Mouse (Mus musculus) CH12.LX (cell line): Measurements from ENCODE around the gene Jph2. TPM values are rescaled to one million over a fixed set of nuclear protein-coding genes. Genes with fewer than 3 reads are reported as not detected.
A peak's percentile ranks its signal among the peaks of the same experiment; 100 is the strongest.

Source experiments
- DNase-seq: peaks from one replicate; pipeline ENCODE4 v3.0.0-alpha.2; 2013; ENCODE audit errors: extremely low read depth
- H3K27ac ChIP-seq: 2 replicates; pipeline ENCODE4 v1.5.1; 2012; ENCODE audit warnings: low read depth, mild to moderate bottlenecking, control low read depth, moderate library complexity; ENCODE audit not compliant: insufficient read depth
- H3K27me3 ChIP-seq: replicated peaks from 2 replicates; pipeline ENCODE3; 2012; ENCODE audit warnings: inconsistent platforms
- H3K36me3 ChIP-seq, 2 experiments: replicated peaks in 1 of 2; 2 replicates each; pipeline versions ENCODE3 to v1.6.1; 2012; ENCODE audit warnings: inconsistent platforms in 1 of 2, low read length in 1 of 2, mild to moderate bottlenecking in 1 of 2, mixed read lengths in 1 of 2, moderate library complexity in 1 of 2; ENCODE audit not compliant: control insufficient read depth in 1 of 2, insufficient read depth in 1 of 2
- H3K4me1 ChIP-seq, 2 experiments: 2 replicates each; pipeline ENCODE4 v1.6.1; 2012; ENCODE audit warnings: inconsistent platforms in 1 of 2, moderate library complexity in 1 of 2; ENCODE audit not compliant: insufficient read depth in 2 of 2, control insufficient read depth in 1 of 2
- H3K4me2 ChIP-seq: 2 replicates; pipeline ENCODE4 v1.6.1; 2012; ENCODE audit warnings: low read depth, mild to moderate bottlenecking, control low read depth; ENCODE audit not compliant: poor library complexity, insufficient read depth, severe bottlenecking
- H3K4me3 ChIP-seq, 3 experiments: fragments of 150-350 bp in 1 of 3; sonication (generic) in 1 of 3; replicated peaks in 1 of 3; 2 replicates each; pipeline versions ENCODE3 to v1.5.1; 2011 to 2012; ENCODE audit warnings: low read depth in 2 of 3, low read length in 2 of 3, mild to moderate bottlenecking in 2 of 3, moderate library complexity in 2 of 3, control low read depth in 1 of 3, improper control_type of control experiment in 1 of 3, inconsistent platforms in 1 of 3, mixed read lengths in 1 of 3; ENCODE audit not compliant: poor library complexity in 1 of 3
- H3K79me2 ChIP-seq: replicated peaks from 2 replicates; pipeline ENCODE4 v1.6.1; 2012; ENCODE audit warnings: mild to moderate bottlenecking, moderate library complexity; ENCODE audit not compliant: control insufficient read depth, poor library complexity, insufficient read depth, severe bottlenecking; ENCODE audit errors: extremely low read depth
- H3K9ac ChIP-seq: 2 replicates; pipeline ENCODE4 v1.6.1; 2012; ENCODE audit warnings: low read depth, mild to moderate bottlenecking, control low read depth, moderate library complexity; ENCODE audit not compliant: insufficient read depth
- H3K9me3 ChIP-seq: replicated peaks from 2 replicates; pipeline ENCODE3; 2012; ENCODE audit warnings: low read length, inconsistent platforms, mixed read lengths
- BHLHE40 ChIP-seq: IDR thresholded peaks from 2 replicates; pipeline ENCODE4 v1.6.1; 2011; ENCODE audit warnings: mild to moderate bottlenecking, low read depth, low read length, improper control_type of control experiment
- CHD2 ChIP-seq: IDR thresholded peaks from 2 replicates; pipeline ENCODE4 v1.6.1; 2011; ENCODE audit warnings: low read length, improper control_type of control experiment
- CTCF ChIP-seq, 2 experiments: IDR thresholded peaks in 1 of 2; conservative IDR thresholded peaks in 1 of 2; 2 replicates each; pipeline ENCODE4 v1.5.1; 2011 to 2012; ENCODE audit warnings: low read depth in 2 of 2, low read length in 2 of 2, improper control_type of control experiment in 1 of 2, inconsistent platforms in 1 of 2, mild to moderate bottlenecking in 1 of 2, moderate library complexity in 1 of 2
- E2F4 ChIP-seq: IDR thresholded peaks from 2 replicates; pipeline ENCODE4 v1.6.1; 2011; ENCODE audit warnings: low read depth, low read length, improper control_type of control experiment; ENCODE audit not compliant: insufficient replicate concordance
- ELF1 ChIP-seq: IDR thresholded peaks from 2 replicates; pipeline ENCODE4 v1.6.1; 2014; ENCODE audit warnings: low read depth, mild to moderate bottlenecking, inconsistent platforms, low read length, improper control_type of control experiment
- EP300 ChIP-seq: IDR thresholded peaks from 2 replicates; pipeline ENCODE4 v1.6.1; 2011; ENCODE audit warnings: low read length, improper control_type of control experiment
- GABPA ChIP-seq: IDR thresholded peaks from 2 replicates; pipeline ENCODE4 v1.6.1; 2012; ENCODE audit warnings: low read depth, low read length, improper control_type of control experiment, inconsistent platforms; ENCODE audit not compliant: insufficient replicate concordance
- HCFC1 ChIP-seq: IDR thresholded peaks from 2 replicates; pipeline ENCODE4 v1.6.1; 2012; ENCODE audit warnings: low read depth, mild to moderate bottlenecking, inconsistent platforms, low read length, improper control_type of control experiment
- KAT2A ChIP-seq: IDR thresholded peaks from 2 replicates; pipeline ENCODE4 v1.6.1; 2012; ENCODE audit warnings: low read length, improper control_type of control experiment, inconsistent platforms; ENCODE audit not compliant: insufficient replicate concordance
- MAFK ChIP-seq: IDR thresholded peaks from 2 replicates; pipeline ENCODE4 v1.6.1; 2011; ENCODE audit warnings: low read length, improper control_type of control experiment; ENCODE audit not compliant: insufficient replicate concordance
- MAX ChIP-seq: IDR thresholded peaks from 2 replicates; pipeline ENCODE4 v1.6.1; 2011; ENCODE audit warnings: low read length, improper control_type of control experiment
- MAZ ChIP-seq: IDR thresholded peaks from 2 replicates; pipeline ENCODE4 v1.6.1; 2012; ENCODE audit warnings: low read depth, mild to moderate bottlenecking, inconsistent platforms, low read length, improper control_type of control experiment, moderate library complexity
- MYC ChIP-seq: IDR thresholded peaks from 2 replicates; pipeline ENCODE4 v1.6.1; 2011; ENCODE audit warnings: low read depth, mild to moderate bottlenecking, improper control_type of control experiment, low read length
- NELFE ChIP-seq: IDR thresholded peaks from 2 replicates; pipeline ENCODE4 v1.6.1; 2011; ENCODE audit warnings: low read depth, low read length, improper control_type of control experiment
- NRF1 ChIP-seq: IDR thresholded peaks from 2 replicates; pipeline ENCODE4 v1.6.1; 2014; ENCODE audit warnings: low read depth, mild to moderate bottlenecking, inconsistent platforms, low read length, improper control_type of control experiment, moderate library complexity
- PAX5 ChIP-seq: IDR thresholded peaks from 2 replicates; pipeline ENCODE4 v1.6.1; 2012; ENCODE audit warnings: low read length, inconsistent platforms, mixed read lengths
- POLR2AphosphoS2 ChIP-seq: IDR thresholded peaks from 2 replicates; pipeline ENCODE4 v1.6.1; 2011; ENCODE audit warnings: low read depth, low read length, improper control_type of control experiment
- RAD21 ChIP-seq: IDR thresholded peaks from 2 replicates; pipeline ENCODE4 v1.6.1; 2011; ENCODE audit warnings: low read depth, mild to moderate bottlenecking, low read length, improper control_type of control experiment, moderate library complexity
- RCOR1 ChIP-seq: conservative IDR thresholded peaks from 2 replicates; pipeline ENCODE4 v1.6.1; 2012; ENCODE audit warnings: low read depth, mild to moderate bottlenecking, inconsistent platforms, low read length, improper control_type of control experiment
- SMC3 ChIP-seq: IDR thresholded peaks from 2 replicates; pipeline ENCODE4 v1.6.1; 2011; ENCODE audit warnings: low read depth, low read length, improper control_type of control experiment
- TBP ChIP-seq: conservative IDR thresholded peaks from 2 replicates; pipeline ENCODE4 v1.6.1; 2011; ENCODE audit warnings: low read depth, low read length, improper control_type of control experiment
- UBTF ChIP-seq: IDR thresholded peaks from 2 replicates; pipeline ENCODE4 v1.6.1; 2012; ENCODE audit warnings: low read depth, mild to moderate bottlenecking, inconsistent platforms, low read length, improper control_type of control experiment, moderate library complexity
- ZC3H11A ChIP-seq: IDR thresholded peaks from 2 replicates; pipeline ENCODE4 v1.6.1; 2012; ENCODE audit warnings: low read depth, mild to moderate bottlenecking, inconsistent platforms, low read length, improper control_type of control experiment
- ZKSCAN1 ChIP-seq: IDR thresholded peaks from 2 replicates; pipeline ENCODE4 v1.6.1; 2012; ENCODE audit warnings: low read depth, inconsistent platforms, low read length, improper control_type of control experiment, borderline replicate concordance
- ZMIZ1 ChIP-seq: IDR thresholded peaks from 2 replicates; pipeline ENCODE4 v1.6.1; 2012; ENCODE audit warnings: low read depth, mild to moderate bottlenecking, inconsistent platforms, low read length, improper control_type of control experiment
- ZNF384 ChIP-seq: IDR thresholded peaks from 2 replicates; pipeline ENCODE4 v1.6.1; 2012; ENCODE audit warnings: low read depth, low read length, improper control_type of control experiment, inconsistent platforms
- dilution Hi-C: fragments of 300-500 bp; cut with MboI; formaldehyde crosslinking; loops from 2 replicates; pipeline ENCODE4 v1.14.3; 2020; ENCODE audit warnings: low sequenced_read_pairs; ENCODE audit not compliant: extremely low pct_unique_long_range_greater_than_20kb, extremely low pct_ligation_motif_present
- in situ Hi-C: fragments of 300-500 bp; cut with MboI; formaldehyde crosslinking; loops from 3 replicates; pipeline ENCODE4 v1.14.3; 2019; ENCODE audit warnings: low sequenced_read_pairs, low pct_ligation_motif_present, low pct_unique_long_range_greater_than_20kb, mixed read lengths
- polyA plus RNA-seq: library from polyadenylated mRNA; unstranded; fragments of >175 nt; gene quantifications from 2 replicates; pipeline ENCODE4 v1.2.1, GENCODE M21; 2012; ENCODE audit warnings: low read depth; ENCODE audit not compliant: insufficient read length
- total RNA-seq, 2 experiments: library from RNA; depleted of rRNA; stranded (reverse); fragments of 300-350 nt in 1 of 2; fragments of >200 nt in 1 of 2; gene quantifications; 2 replicates each; pipeline ENCODE4 v1.2.3; 2012 to 2014

Gene Jph2
- total and polyA plus RNA-seq, 3 experiments: not detected

DNA sequence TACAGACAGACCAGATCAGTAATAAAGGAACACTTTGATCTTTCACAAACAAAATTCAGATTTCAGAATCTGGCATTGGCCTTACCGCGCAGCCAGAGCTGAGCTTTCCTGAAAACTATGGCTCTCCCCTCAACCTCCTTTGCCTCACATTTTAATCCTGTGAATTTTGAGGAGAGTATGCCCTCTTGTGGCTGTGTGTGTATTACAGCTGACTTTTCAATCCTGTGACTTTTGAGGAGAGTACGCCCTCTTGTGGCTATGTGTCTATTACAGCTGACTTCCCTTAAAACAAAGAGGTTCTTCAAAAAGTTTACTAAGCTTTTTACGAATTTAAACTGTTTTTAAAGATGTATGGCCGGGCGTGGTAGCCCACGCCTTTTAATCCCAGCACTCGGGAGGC is 3.4 kb upstream of the Jph2 start (continued):
- TF ChIP-seq E2F4 (no peak), RAD21 (peak; percentile 95), HCFC1 (no peak), ZKSCAN1 (no peak), UBTF (no peak), ZNF384 (peak; percentile 66), MAZ (no peak), CHD2 (no peak), MAFK (peak; percentile 45; the same call in 1 of the 2 replicates)

DNA sequence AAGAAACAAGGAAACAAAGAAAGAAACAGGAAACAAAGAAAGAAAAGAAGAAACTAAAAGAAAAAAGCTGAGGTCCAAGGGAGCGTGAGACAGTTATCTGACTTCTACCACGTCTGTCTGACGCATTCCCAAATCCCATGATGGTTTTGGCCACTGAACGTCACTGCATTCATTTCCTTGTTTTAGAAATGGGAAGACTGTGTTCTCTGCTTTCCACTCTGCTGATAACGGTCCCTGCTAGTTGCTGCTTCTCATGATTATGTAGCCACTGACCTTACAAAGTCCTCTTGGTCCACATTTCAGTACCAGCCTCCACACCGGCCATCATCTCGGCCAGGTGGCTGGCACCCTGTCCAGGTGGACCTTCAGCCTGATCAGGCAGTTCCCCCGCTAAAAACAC is 1.4 kb upstream of the Jph2 start:
- Histone ChIP-seq H3K9me3 (no peaks in the 10 kb centered on the region), H3K9ac (no peak overlapping the region), H3K27me3 (peaks cover 42% of the 10 kb centered on the region), H3K4me3 (no peak overlapping the region), H3K36me3 (no peaks in the 10 kb centered on the region), H3K4me2 (no peak overlapping the region), H3K4me1 (no peaks in the 10 kb centered on the region), H3K79me2 (no peaks in the 10 kb centered on the region), H3K27ac (no peak overlapping the region)
- dilution Hi-C loops (no loop called here), in situ Hi-C loops (no loop called here)
- TF ChIP-seq MAFK: no peak
- no peak for TF ChIP-seq TBP
- no peak for TF ChIP-seq PAX5
- TF ChIP-seq E2F4: no peak
- TF ChIP-seq MYC: no peak
- TF ChIP-seq EP300: no peak
- no peak for DNase-seq

DNA sequence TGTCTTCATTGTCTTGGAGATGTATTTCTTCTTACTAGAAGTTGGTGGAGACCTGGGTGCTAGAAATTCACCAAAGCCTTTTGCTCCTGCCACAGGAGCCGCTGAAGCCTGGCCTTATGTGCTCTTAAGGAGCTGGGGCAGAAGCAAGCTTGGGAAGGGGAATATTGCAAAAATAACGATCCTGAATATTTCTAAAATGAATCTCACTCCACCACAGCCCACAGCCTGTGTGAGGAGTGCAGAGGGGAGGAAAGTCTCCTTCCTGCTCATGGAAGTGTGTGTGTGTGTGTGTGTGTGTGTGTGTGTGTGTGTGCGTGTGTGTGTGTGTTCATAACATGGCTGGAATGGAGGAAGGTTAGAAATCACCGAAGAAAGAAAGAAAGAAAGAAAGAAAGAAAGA is 977 bp upstream of the Jph2 start:
- TF ChIP-seq ZMIZ1 (no peak), MAX (no peak), RAD21 (no peak), GABPA (no peak), ZKSCAN1 (no peak), SMC3 (no peak), NELFE (no peak), KAT2A (no peak), MAFK (no peak), MAZ (no peak), POLR2AphosphoS2 (no peak), ZC3H11A (no peak), BHLHE40 (no peak), NRF1 (no peak), ELF1 (no peak), CTCF (conservative IDR thresholded peaks at IDR 0.05 in 1 of 2, IDR thresholded peaks at IDR 0.05 in 1 of 2; ENCODE audit: low read depth in 2 of 2, low read length in 2 of 2) (no peak), MYC (no peak), E2F4 (no peak), RCOR1 (no peak), HCFC1 (no peak)
- Histone ChIP-seq H3K27me3 (peaks cover 47% of the 10 kb centered on the region), H3K9ac (no peak overlapping the region), H3K9me3 (no peaks in the 10 kb centered on the region), H3K4me3 (no peak overlapping the region), H3K27ac (no peak overlapping the region), H3K79me2 (no peaks in the 10 kb centered on the region), H3K4me1 (no peaks in the 10 kb centered on the region), H3K4me2 (no peak overlapping the region), H3K36me3 (no peaks in the 10 kb centered on the region)
- no peak for DNase-seq
- dilution Hi-C loops: no loop called here
- in situ Hi-C loops: no loop called here
